Mouse (Mus musculus): ENCODE data around the gene Anapc7. TPM values are rescaled to one million over a fixed set of nuclear protein-coding genes. Genes with fewer than 3 reads are reported as not detected.

The Anapc7 gene
- polyA plus RNA-seq, 1 experiment: not detected

- no peak for TF ChIP-seq POLR2A (IDR thresholded peaks at IDR 0.05; ENCODE audit: insufficient read depth, low read depth, low read length)
- TF ChIP-seq CTCF (IDR thresholded peaks at IDR 0.05; ENCODE audit: insufficient read depth, low read depth, low read length): peak; percentile 82
- H3K4me1 ChIP-seq (ENCODE audit: control insufficient read depth, insufficient read depth, low read length): peaks cover 15% of the 10 kb centered on the region
- 21% methylated on average over 8 of the region's 8 CpGs for WGBS
- H3K4me3 ChIP-seq (ENCODE audit: insufficient read depth, low read depth, low read length): no peak overlapping the region
- no peak overlapping the region for H3K27ac ChIP-seq (ENCODE audit: insufficient read depth, low read depth, low read length)
Measured at GRCm38 (mm10) chr5:122401303-122401640, 20.2 kb upstream of the Anapc7 start.

- WGBS: 46% methylated on average over 13 of the region's 13 CpGs
- H3K27ac ChIP-seq (ENCODE audit: insufficient read depth, low read depth, low read length): no peak overlapping the region
Measured at GRCm38 (mm10) chr5:122402160-122402559, 19.3 kb upstream of the Anapc7 start.

GRCm38 (mm10) chr5:122402772-122403171, 18.7 kb upstream of the Anapc7 start:
- no peak for TF ChIP-seq CTCF (IDR thresholded peaks at IDR 0.05; ENCODE audit: insufficient read depth, low read depth, low read length)
- TF ChIP-seq POLR2A (IDR thresholded peaks at IDR 0.05; ENCODE audit: insufficient read depth, low read depth, low read length): no peak
- H3K4me1 ChIP-seq (ENCODE audit: control insufficient read depth, insufficient read depth, low read length): peaks cover 12% of the 10 kb centered on the region
- H3K4me3 ChIP-seq (ENCODE audit: insufficient read depth, low read depth, low read length): no peak overlapping the region
- H3K27ac ChIP-seq (ENCODE audit: insufficient read depth, low read depth, low read length): no peak overlapping the region
- WGBS: 65% methylated on average over 5 of the region's 5 CpGs

More at GRCm38 (mm10) chr5:122402160-122402559, 19.3 kb upstream of the Anapc7 start:
- TF ChIP-seq CTCF (IDR thresholded peaks at IDR 0.05; ENCODE audit: insufficient read depth, low read depth, low read length) (no peak), POLR2A (IDR thresholded peaks at IDR 0.05; ENCODE audit: insufficient read depth, low read depth, low read length) (no peak)
- H3K4me1 ChIP-seq (ENCODE audit: control insufficient read depth, insufficient read depth, low read length): peaks cover 12% of the 10 kb centered on the region
- no peak overlapping the region for H3K4me3 ChIP-seq (ENCODE audit: insufficient read depth, low read depth, low read length)

- peaks cover 8% of the 10 kb centered on the region for H3K4me1 ChIP-seq (ENCODE audit: control insufficient read depth, insufficient read depth, low read length)
- TF ChIP-seq POLR2A (IDR thresholded peaks at IDR 0.05; ENCODE audit: insufficient read depth, low read depth, low read length): no peak
- no peak for TF ChIP-seq CTCF (IDR thresholded peaks at IDR 0.05; ENCODE audit: insufficient read depth, low read depth, low read length)
- H3K4me3 ChIP-seq (ENCODE audit: insufficient read depth, low read depth, low read length): no peak overlapping the region
- no peak overlapping the region for H3K27ac ChIP-seq (ENCODE audit: insufficient read depth, low read depth, low read length)
- WGBS: 91% methylated on average over 12 of the region's 12 CpGs
Measured at GRCm38 (mm10) chr5:122403362-122403761, 18.1 kb upstream of the Anapc7 start.

GRCm38 (mm10) chr5:122405537-122405936, 16.0 kb upstream of the Anapc7 start:
- WGBS: 93% methylated on average over 10 of the region's 10 CpGs
- Histone ChIP-seq H3K4me1 (ENCODE audit: control insufficient read depth, insufficient read depth, low read length) (peaks cover 8% of the 10 kb centered on the region), H3K4me3 (ENCODE audit: insufficient read depth, low read depth, low read length) (no peak overlapping the region), H3K27ac (ENCODE audit: insufficient read depth, low read depth, low read length) (no peak overlapping the region)
- TF ChIP-seq POLR2A (IDR thresholded peaks at IDR 0.05; ENCODE audit: insufficient read depth, low read depth, low read length): no peak
- no peak for TF ChIP-seq CTCF (IDR thresholded peaks at IDR 0.05; ENCODE audit: insufficient read depth, low read depth, low read length)

GRCm38 (mm10) chr5:122409692-122410645, 11.5 kb upstream of the Anapc7 start:
- H3K27ac ChIP-seq (ENCODE audit: insufficient read depth, low read depth, low read length): no peak overlapping the region
- TF ChIP-seq POLR2A (IDR thresholded peaks at IDR 0.05; ENCODE audit: insufficient read depth, low read depth, low read length) (no peak), CTCF (IDR thresholded peaks at IDR 0.05; ENCODE audit: insufficient read depth, low read depth, low read length) (no peak)
- no peak overlapping the region for H3K4me3 ChIP-seq (ENCODE audit: insufficient read depth, low read depth, low read length)
- H3K4me1 ChIP-seq (ENCODE audit: control insufficient read depth, insufficient read depth, low read length): no peaks in the 10 kb centered on the region
- 91% methylated on average over 19 of the region's 19 CpGs for WGBS

GRCm38 (mm10) chr5:122411892-122412291, 9.6 kb upstream of the Anapc7 start:
- 82% methylated on average over 5 of the region's 5 CpGs for WGBS
- no peak for TF ChIP-seq POLR2A (IDR thresholded peaks at IDR 0.05; ENCODE audit: insufficient read depth, low read depth, low read length)
- no peak for TF ChIP-seq CTCF (IDR thresholded peaks at IDR 0.05; ENCODE audit: insufficient read depth, low read depth, low read length)
- H3K4me1 ChIP-seq (ENCODE audit: control insufficient read depth, insufficient read depth, low read length): no peaks in the 10 kb centered on the region
- no peak overlapping the region for H3K27ac ChIP-seq (ENCODE audit: insufficient read depth, low read depth, low read length)
- no peak overlapping the region for H3K4me3 ChIP-seq (ENCODE audit: insufficient read depth, low read depth, low read length)

- Histone ChIP-seq H3K27ac (ENCODE audit: insufficient read depth, low read depth, low read length) (no peak overlapping the region), H3K4me3 (ENCODE audit: insufficient read depth, low read depth, low read length) (no peak overlapping the region), H3K4me1 (ENCODE audit: control insufficient read depth, insufficient read depth, low read length) (no peaks in the 10 kb centered on the region)
- TF ChIP-seq CTCF (IDR thresholded peaks at IDR 0.05; ENCODE audit: insufficient read depth, low read depth, low read length) (no peak), POLR2A (IDR thresholded peaks at IDR 0.05; ENCODE audit: insufficient read depth, low read depth, low read length) (no peak)
- 65% methylated on average over 6 of the region's 6 CpGs for WGBS
Measured at GRCm38 (mm10) chr5:122412826-122413225, 8.7 kb upstream of the Anapc7 start.

GRCm38 (mm10) chr5:122414351-122414750, 7.1 kb upstream of the Anapc7 start:
- TF ChIP-seq CTCF (IDR thresholded peaks at IDR 0.05; ENCODE audit: insufficient read depth, low read depth, low read length) (no peak), POLR2A (IDR thresholded peaks at IDR 0.05; ENCODE audit: insufficient read depth, low read depth, low read length) (no peak)
- 96% methylated on average over 5 of the region's 5 CpGs for WGBS

More at GRCm38 (mm10) chr5:122414351-122414750, 7.1 kb upstream of the Anapc7 start:
- H3K4me3 ChIP-seq (ENCODE audit: insufficient read depth, low read depth, low read length): no peak overlapping the region
- no peaks in the 10 kb centered on the region for H3K4me1 ChIP-seq (ENCODE audit: control insufficient read depth, insufficient read depth, low read length)
- no peak overlapping the region for H3K27ac ChIP-seq (ENCODE audit: insufficient read depth, low read depth, low read length)
